Mouse (Mus musculus) bone marrow macrophage, adult 2 months (primary cell): ENCODE results near the gene Hs3st2.

Experiments used
- CTCF ChIP-seq: IDR thresholded peaks from 2 replicates; pipeline ENCODE4 v1.5.1; 2012; ENCODE audit warnings: low read depth, mild to moderate bottlenecking, low read length, moderate library complexity
- POLR2A ChIP-seq: IDR thresholded peaks from 2 replicates; pipeline ENCODE4 v1.6.1; 2012; ENCODE audit warnings: mild to moderate bottlenecking, low read depth, low read length, borderline replicate concordance

DNA sequence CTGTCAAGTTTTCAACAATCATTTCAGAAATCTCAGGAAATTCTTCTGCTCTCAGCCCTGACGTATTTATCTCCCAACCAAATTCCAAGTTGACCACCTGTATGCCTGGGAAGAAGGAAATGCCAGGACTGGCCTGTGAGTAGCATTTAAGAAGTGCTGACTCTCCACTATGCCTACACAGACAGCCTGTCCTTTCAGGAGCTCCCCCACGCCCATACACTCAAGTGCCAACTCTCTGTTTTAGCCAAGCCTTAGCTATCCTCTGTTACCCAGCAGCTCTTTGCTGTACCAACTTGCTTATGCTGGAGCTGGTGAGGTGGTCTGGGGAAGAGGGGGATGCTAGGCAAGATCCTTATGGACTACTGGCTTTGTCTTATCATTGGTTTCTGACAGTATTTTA is 137.4 kb downstream of the Hs3st2 start:
- TF ChIP-seq CTCF: no peak
- TF ChIP-seq POLR2A: no peak
